Mouse (Mus musculus) frontal cortex, adult (tissue): Measurements from ENCODE around the gene Gjb3.

ENCODE experiments used
- ATAC-seq: cut with Nextera tagmentation; 2 replicates; pipeline ENCODE4 v1.9.2; 2017; ENCODE audit warnings: mild to moderate bottlenecking, moderate library complexity, mixed read lengths; ENCODE audit not compliant: low TSS enrichment

Gjb3 gene

DNA sequence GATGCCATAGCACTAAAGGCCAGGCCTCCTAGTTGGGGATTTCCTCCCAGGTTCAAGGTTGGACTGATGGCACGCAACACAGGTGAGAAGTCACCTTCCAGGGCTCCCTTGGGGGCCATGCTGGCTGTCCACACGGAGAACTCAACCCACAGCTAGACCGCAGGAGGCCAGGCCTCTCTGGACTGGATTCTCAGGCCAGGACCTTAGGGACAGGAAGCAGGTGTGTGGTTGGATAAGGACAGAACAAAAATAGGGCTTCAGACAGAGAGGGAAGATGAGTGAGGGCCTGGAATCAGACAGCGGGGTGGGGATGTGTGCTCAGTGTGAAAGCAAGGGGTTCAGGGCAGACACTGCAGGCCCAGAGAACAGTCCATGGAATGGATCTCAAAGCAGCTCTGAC is 43.7 kb downstream of the Gjb3 start:
- ATAC-seq, result no peak

DNA sequence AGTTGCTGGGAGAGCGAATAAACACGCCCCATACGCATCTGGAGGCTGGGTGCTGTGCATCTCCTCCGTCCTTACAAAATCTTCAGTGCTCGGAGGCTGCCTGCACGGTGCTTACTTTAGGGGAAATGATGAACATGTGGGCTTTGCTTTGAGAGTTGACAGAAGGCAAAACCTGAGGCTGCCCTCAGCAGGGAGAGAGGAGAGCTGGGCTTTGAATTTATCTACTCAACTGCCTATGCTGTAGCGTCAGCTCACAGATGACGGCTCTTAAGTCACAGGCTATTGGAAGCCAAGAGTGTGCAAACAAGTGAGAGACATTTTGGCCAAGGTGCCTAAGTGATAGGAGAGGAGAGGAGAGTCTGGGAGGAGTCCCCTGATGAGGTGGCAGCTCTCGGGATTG is 51.4 kb downstream of the Gjb3 start:
- no peak for ATAC-seq

DNA sequence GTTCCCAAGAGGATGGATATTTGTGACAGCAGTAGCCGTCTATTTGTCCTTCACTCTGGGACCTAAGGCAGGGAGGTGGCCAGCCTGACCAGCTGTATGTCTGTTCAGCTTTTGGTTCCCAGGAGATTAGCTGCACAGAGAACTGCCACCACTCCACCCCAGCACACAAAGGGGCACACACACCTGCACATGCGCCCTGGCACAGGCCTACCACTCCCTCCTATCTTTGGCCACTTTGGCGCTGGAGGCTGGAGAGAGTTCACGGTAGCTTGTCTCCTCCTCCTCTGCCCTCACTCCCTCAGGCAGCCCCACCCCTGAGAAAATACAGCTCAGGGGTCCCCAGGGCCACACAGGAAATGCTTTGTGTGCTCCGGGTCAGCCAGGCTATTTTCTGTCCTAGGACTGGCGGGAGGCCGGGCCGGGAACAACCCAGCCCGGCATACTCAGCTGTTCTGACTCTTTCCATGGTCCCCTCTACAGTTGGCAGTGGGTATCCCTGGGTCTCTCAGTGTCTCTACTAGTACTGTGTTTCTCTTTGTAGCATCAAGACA is 52.1 kb downstream of the Gjb3 start:
- no peak for ATAC-seq
